Mouse (Mus musculus): Measurements from ENCODE around the gene Pdk1. TPM values are rescaled to one million over a fixed set of nuclear protein-coding genes. Genes with fewer than 3 reads are reported as not detected.
"Not testable (repeated sequence)": the region's sequence is repeated elsewhere in the genome, so short reads cannot be mapped to it uniquely, and the experiment has no call there.

The Pdk1 gene
- 50.4 and 58.7 TPM in 2 replicates for polyA plus RNA-seq (2016; fragmentation: Nextera tagmentation; extraction: Ambion mirVana)

DNA sequence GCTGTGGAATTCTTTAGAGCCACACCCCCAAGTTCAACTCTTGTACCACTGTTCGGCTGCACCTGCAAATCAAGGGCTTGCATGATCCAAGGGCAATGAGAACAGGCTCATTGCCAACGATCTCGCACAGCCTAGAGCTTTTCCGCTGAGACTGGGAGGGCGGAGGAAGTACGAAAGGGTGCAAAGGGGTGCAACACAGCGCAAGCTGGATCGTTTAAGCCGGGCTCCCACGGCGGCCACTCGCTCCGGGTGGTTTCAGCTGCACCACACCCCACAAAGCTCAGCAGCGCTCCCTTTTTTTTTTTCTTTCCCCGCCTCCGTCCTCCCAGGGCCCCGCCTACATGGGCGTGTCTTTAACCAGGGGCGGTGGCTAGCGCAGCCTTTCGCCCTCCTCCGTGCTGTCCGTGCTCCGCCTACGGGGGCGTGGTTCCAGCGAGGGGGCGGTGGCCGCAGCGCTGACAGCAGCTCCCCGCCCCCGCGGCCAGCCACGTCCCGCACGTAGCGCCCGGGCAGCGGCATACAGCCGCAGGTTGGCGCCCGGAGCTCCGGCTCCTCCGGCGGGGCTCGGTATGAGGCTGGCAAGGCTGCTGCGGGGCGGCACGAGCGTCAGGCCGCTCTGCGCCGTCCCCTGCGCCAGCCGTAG lies at the start of gene Pdk1:
Gene Pdk1 (plus strand): TSS at position 424 of the 643 bp plus-strand sequence.
- under 1% methylated on average over 55 of the region's 55 CpGs for WGBS
- peak within 1 kb of the TSS; percentile 96 for H3K27ac ChIP-seq

DNA sequence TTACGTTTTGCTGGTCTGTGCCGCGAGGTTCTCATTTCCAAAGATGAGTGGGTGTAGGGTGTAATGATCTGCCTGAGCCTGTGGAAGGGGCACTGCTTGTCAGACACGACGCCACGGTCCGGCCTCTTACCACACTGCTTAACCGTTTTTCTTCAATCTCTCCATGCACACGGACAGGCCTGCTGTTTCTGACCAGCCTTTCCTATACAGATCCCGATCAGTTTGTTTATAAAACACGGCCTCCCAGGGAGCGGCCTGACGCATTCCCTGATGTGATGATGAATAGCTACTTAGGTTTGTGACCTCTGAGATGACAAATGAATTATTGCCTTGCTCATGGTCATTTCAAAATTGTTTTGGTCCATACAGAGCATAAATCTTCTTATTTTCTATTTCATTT lies 48.9 kb upstream of the Pdk1 start:
- H3K4me3 ChIP-seq: no peak overlapping the region
- no peaks in the 10 kb centered on the region for H3K9me3 ChIP-seq
- DNase-seq (ENCODE audit: extremely low spot score, low spot score): no peak
- 85% methylated on average over 13 of the region's 13 CpGs for WGBS
- H3K27me3 ChIP-seq (ENCODE audit: poor library complexity, severe bottlenecking): no peaks in the 10 kb centered on the region
- no peak overlapping the region for H3K27ac ChIP-seq
- H3K4me1 ChIP-seq: peaks cover 16% of the 10 kb centered on the region
- H3K36me3 ChIP-seq (replicated peaks): peaks cover 72% of the 10 kb centered on the region

More for the DNA sequence above, at the start of gene Pdk1:
- peaks cover 28% of the 10 kb centered on the region for H3K4me1 ChIP-seq
- no peaks in the 10 kb centered on the region for H3K27me3 ChIP-seq (ENCODE audit: poor library complexity, severe bottlenecking)
- peak; percentile 97 for DNase-seq (ENCODE audit: extremely low spot score, low spot score)
- H3K9me3 ChIP-seq: no peaks in the 10 kb centered on the region
- H3K36me3 ChIP-seq (replicated peaks): peaks cover 9% of the 10 kb centered on the region
- H3K4me3 ChIP-seq: peak within 1 kb of the TSS; percentile 86

DNA sequence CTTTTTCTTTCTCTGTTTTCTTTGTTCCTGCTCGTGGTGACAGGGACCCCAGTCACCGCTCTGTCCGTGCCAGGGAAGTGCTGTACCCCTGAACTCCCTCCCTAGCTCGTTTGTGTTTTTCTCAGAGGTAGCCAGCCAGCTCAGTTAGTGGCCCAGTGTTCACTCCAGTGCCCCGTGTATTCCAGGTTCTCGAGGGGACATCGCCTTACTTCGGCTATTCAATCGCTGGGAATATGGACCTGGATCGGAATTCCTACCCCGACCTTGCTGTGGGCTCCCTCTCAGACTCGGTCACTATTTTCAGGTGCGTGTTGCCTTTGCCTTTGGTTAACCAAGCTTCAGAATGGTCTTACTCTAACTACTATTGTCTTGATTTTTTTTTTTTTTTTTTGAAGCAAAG lies 45.3 kb upstream of the Pdk1 start:
- 83% methylated on average over 13 of the region's 13 CpGs for WGBS
- H3K27ac ChIP-seq: no peak overlapping the region
- H3K9me3 ChIP-seq: no peaks in the 10 kb centered on the region
- peaks cover 16% of the 10 kb centered on the region for H3K4me1 ChIP-seq
- no peaks in the 10 kb centered on the region for H3K27me3 ChIP-seq (ENCODE audit: poor library complexity, severe bottlenecking)
- no peak overlapping the region for H3K4me3 ChIP-seq
- no peak for DNase-seq (ENCODE audit: extremely low spot score, low spot score)
- H3K36me3 ChIP-seq (replicated peaks): peaks cover 64% of the 10 kb centered on the region

DNA sequence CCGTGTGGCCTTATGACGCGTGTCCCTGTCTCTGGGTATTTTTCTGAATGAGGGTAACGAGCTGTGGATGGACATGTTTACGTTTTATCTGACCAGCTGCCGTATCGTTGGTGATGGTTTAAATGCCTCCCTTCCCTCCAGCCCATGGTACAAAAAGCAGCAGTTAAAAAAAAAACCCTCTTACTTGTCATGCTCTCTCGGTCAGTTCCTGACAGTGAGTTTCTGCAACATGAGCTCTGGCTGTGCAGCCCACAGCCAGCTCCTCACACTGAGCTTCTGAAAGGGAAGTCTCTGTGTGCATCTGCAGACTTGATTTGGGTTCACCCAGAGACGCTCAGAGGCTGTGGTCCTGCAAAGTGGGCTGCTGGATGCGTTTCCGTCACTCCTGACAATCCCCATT lies 44.1 kb upstream of the Pdk1 start:
- Histone ChIP-seq H3K9me3 (no peaks in the 10 kb centered on the region), H3K36me3 (replicated peaks) (peaks cover 58% of the 10 kb centered on the region), H3K4me1 (peaks cover 16% of the 10 kb centered on the region), H3K4me3 (no peak overlapping the region), H3K27ac (no peak overlapping the region), H3K27me3 (ENCODE audit: poor library complexity, severe bottlenecking) (no peaks in the 10 kb centered on the region)
- WGBS: 72% methylated on average over 11 of the region's 11 CpGs
- DNase-seq (ENCODE audit: extremely low spot score, low spot score): no peak

DNA sequence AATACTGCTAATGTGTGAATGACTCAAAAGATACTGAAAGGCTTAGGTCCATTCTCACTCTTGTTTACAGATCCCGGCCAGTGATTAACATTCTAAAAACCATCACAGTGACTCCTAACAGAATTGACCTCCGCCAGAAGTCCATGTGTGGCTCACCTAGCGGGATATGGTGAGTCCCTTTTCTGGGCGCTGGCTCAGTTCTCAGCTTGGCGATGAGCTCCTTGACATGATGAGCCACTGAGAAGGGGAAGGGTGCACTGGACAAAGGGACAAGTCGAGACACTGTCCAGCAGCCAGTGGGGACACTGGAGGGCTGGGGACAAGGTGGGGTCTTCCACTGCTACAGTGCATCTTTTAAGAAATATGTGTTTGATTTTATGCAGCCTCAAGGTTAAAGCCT lies 39.4 kb upstream of the Pdk1 start:
- whole genome bisulfite sequencing: 85% methylated on average over 6 of the region's 6 CpGs
- H3K4me1 ChIP-seq: peaks cover 10% of the 10 kb centered on the region
- H3K27me3 ChIP-seq (ENCODE audit: poor library complexity, severe bottlenecking): no peaks in the 10 kb centered on the region
- no peak overlapping the region for H3K27ac ChIP-seq
- DNase-seq (ENCODE audit: extremely low spot score, low spot score): no peak
- H3K4me3 ChIP-seq: no peak overlapping the region
- no peaks in the 10 kb centered on the region for H3K9me3 ChIP-seq
- H3K36me3 ChIP-seq (replicated peaks): peaks cover 52% of the 10 kb centered on the region

DNA sequence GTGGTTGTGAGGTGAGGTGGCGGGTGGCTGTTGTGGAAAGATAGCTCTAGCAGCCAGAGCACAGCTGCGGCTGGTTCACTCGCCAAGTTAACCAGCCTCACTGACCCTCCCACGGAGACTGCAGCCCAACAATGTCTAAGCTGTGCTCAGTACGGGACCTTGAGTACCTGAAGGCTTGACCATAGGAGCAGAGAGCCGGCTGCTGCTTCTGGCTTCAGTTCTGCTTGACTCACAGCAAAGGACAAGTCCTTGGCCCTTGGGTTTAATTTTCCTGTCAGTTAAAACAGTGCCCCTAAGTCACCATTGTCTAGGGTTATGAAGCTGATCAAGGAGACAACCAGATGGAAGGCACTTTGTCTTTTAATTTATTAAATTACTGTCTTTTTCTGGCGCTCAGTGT lies 38.7 kb upstream of the Pdk1 start:
- no peak overlapping the region for H3K4me3 ChIP-seq
- peaks cover 54% of the 10 kb centered on the region for H3K36me3 ChIP-seq (replicated peaks)
- H3K4me1 ChIP-seq: peaks cover 6% of the 10 kb centered on the region
- no peak overlapping the region for H3K27ac ChIP-seq
- 84% methylated on average over 7 of the region's 7 CpGs for WGBS
- no peaks in the 10 kb centered on the region for H3K9me3 ChIP-seq
- no peaks in the 10 kb centered on the region for H3K27me3 ChIP-seq (ENCODE audit: poor library complexity, severe bottlenecking)
- no peak for DNase-seq (ENCODE audit: extremely low spot score, low spot score)

DNA sequence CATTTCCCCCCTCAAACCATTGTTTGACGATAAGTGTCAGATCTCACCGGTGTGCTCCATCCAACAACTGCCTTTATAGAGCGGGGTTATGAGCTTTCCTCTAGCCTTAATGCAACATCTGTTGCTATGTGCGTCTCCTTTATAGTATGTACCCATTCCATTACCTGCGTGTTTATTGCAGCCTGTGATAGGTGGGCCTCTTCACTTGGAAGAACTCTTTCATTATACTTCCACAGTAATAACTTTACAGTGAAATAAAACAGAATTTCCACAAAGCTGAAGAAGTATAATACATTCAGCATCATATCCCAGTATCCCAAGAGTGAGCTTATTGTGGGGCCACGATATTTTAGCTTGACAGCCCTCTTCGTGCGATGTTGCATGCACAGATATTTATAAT lies 37.5 kb upstream of the Pdk1 start:
- Histone ChIP-seq H3K36me3 (replicated peaks) (peaks cover 63% of the 10 kb centered on the region), H3K27me3 (ENCODE audit: poor library complexity, severe bottlenecking) (no peaks in the 10 kb centered on the region), H3K27ac (no peak overlapping the region), H3K4me3 (no peak overlapping the region), H3K4me1 (peaks cover 6% of the 10 kb centered on the region), H3K9me3 (no peaks in the 10 kb centered on the region)
- 88% methylated on average over 8 of the region's 8 CpGs for WGBS
- DNase-seq (ENCODE audit: extremely low spot score, low spot score): no peak

DNA sequence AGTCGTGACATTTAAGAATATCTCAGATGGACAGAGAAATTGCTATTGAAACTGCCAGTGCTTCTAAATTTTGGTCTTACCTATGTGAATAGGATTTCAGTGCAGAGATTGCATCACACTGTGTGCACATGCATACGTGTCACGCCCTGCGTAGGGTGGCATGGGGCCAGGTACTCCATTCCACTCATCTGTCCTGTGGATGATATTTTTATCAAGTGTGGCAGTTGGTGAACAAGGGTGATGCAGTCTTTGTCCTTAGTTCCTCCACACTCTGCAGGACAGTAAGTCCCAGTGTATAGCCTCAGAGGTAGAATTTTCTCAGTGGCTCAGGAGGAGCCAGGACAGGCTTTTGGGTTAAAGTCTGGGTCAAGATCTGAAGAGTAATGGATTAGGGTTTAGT lies 36.8 kb upstream of the Pdk1 start:
- Histone ChIP-seq H3K27ac (no peak overlapping the region), H3K4me3 (no peak overlapping the region)
- DNase-seq (ENCODE audit: extremely low spot score, low spot score): no peak

DNA sequence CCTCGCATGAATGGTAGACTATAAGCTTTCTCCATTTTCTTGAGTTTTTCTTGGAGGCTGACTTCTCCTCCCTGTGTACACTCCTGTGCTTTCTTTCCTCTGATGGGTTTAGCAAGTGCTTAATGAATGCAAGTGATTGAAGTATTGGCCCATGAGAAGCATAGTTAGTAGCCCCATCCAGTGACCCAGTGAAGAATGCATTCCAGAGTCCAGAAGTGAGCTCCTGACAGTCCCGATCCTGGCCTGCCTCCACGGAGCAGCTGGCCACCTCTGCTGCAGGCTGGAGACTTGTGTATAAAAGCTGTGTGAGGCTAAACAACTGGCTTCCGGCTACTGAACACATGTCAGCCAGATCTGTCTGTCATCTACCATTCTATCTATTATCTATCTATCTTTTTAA lies 35.8 kb upstream of the Pdk1 start:
- Histone ChIP-seq H3K27ac (no peak overlapping the region), H3K9me3 (no peaks in the 10 kb centered on the region), H3K4me3 (no peak overlapping the region), H3K4me1 (peaks cover 6% of the 10 kb centered on the region), H3K27me3 (ENCODE audit: poor library complexity, severe bottlenecking) (no peaks in the 10 kb centered on the region), H3K36me3 (replicated peaks) (peaks cover 69% of the 10 kb centered on the region)
- 75% methylated on average over 4 of the region's 4 CpGs for WGBS
- no peak for DNase-seq (ENCODE audit: extremely low spot score, low spot score)

More for the DNA sequence above, 36.8 kb upstream of the Pdk1 start:
- H3K36me3 ChIP-seq (replicated peaks): peaks cover 65% of the 10 kb centered on the region
- WGBS: 91% methylated on average over 4 of the region's 4 CpGs
- peaks cover 6% of the 10 kb centered on the region for H3K4me1 ChIP-seq
- H3K27me3 ChIP-seq (ENCODE audit: poor library complexity, severe bottlenecking): no peaks in the 10 kb centered on the region
- no peaks in the 10 kb centered on the region for H3K9me3 ChIP-seq

DNA sequence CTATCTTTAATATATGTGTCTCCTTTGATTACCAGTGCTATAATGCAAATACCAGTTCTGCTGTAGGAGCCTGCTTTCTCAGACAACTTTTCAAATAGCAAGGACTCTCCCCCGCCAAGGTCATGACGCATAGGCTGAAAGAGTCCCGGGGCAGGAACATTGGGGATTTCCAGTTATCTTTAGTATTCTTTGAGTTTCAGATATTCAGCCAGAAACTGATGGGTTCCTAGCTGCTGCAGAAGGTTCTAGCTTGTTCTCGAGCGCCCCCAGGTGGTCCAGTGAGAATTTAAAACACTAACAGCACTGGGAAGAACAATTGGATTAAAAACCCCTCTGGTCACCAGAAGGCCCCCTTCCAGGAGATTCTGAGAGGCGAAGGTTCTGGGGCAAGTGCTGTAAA lies 35.2 kb upstream of the Pdk1 start:
- Histone ChIP-seq H3K9me3 (no peaks in the 10 kb centered on the region), H3K4me3 (no peak overlapping the region), H3K4me1 (peaks cover 6% of the 10 kb centered on the region), H3K27me3 (ENCODE audit: poor library complexity, severe bottlenecking) (no peaks in the 10 kb centered on the region), H3K27ac (no peak overlapping the region), H3K36me3 (replicated peaks) (peaks cover 74% of the 10 kb centered on the region)
- DNase-seq (ENCODE audit: extremely low spot score, low spot score): peak; percentile 62
- 47% methylated on average over 6 of the region's 6 CpGs for WGBS

DNA sequence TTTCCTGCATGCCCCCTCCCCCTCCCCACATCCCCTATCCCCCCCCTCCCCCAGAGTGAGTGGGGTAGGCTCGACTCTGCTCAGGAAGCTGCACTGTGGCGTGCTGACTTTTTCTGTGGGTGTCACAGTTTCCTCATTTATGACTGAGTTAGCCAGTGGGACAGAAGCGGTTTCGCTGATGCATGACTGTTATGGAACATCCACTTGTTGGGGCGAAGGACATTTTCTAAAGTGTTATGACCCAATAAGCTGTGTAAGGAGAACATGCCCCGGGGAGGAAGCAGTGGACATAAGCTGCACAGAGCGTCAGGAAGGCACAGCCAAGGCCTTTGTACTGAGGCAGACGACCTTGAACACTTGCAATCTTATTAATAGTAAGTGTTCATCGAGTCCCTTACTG lies 29.7 kb upstream of the Pdk1 start:
- Histone ChIP-seq H3K36me3 (replicated peaks) (peaks cover 99% of the 10 kb centered on the region), H3K9me3 (no peaks in the 10 kb centered on the region), H3K27me3 (ENCODE audit: poor library complexity, severe bottlenecking) (no peaks in the 10 kb centered on the region), H3K27ac (no peak overlapping the region), H3K4me1 (no peaks in the 10 kb centered on the region; the same call in 1 of the 2 replicates), H3K4me3 (no peak overlapping the region)
- WGBS: 88% methylated on average over 9 of the region's 9 CpGs
- no peak for DNase-seq (ENCODE audit: extremely low spot score, low spot score)

DNA sequence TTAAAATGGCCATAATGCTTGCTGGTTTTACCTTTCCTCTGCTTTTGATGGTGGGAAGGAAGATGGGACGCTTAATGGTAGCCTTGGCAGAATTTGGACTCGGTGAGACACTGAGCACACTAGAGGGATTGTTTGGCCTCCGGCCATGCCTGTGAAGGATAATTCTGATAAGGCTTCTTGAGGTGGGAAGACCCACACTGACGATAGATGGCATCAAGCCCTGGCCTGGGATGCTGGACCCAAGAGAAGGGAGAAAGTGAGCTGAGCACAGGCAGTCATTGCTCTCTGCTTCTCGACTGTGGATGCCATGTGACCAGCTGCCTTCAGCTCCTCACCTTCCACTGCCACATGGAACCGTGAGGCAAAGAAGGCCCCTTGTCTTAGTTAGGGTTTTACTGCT lies 28.1 kb upstream of the Pdk1 start:
- Histone ChIP-seq H3K27ac (no peak overlapping the region), H3K27me3 (ENCODE audit: poor library complexity, severe bottlenecking) (no peaks in the 10 kb centered on the region), H3K9me3 (no peaks in the 10 kb centered on the region), H3K36me3 (replicated peaks) (peaks cover 99% of the 10 kb centered on the region), H3K4me1 (no peaks in the 10 kb centered on the region; the same call in 1 of the 2 replicates), H3K4me3 (no peak overlapping the region)
- DNase-seq (ENCODE audit: extremely low spot score, low spot score): no peak
- 92% methylated on average over 6 of the region's 6 CpGs for WGBS

DNA sequence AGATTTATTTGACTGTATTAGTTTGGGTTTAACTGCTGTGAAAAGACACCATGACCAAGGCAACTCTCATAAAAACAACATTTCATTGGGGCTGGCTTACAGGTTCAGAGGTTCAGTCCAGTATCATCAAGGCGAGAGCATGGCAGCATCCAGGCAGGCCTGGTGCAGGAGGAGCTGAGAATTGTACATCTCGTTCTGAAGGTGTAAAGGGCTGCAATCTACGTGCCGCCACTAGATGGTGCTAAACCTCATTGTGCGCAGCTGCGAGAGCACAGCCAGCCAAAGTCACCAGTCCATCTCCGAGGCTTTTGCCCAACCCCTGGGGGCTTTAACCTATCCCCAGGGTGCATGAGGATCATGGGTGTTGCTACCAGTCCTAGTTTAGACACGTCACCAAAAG lies 20.9 kb upstream of the Pdk1 start:
- H3K27me3 ChIP-seq (ENCODE audit: poor library complexity, severe bottlenecking); H3K4me1 ChIP-seq; H3K27ac ChIP-seq; H3K4me3 ChIP-seq; H3K9me3 ChIP-seq: not testable (repeated sequence)
- WGBS: 5% methylated on average over 6 of the region's 8 CpGs
- DNase-seq (ENCODE audit: extremely low spot score, low spot score): peak; percentile 37
- peaks cover 67% of the 10 kb centered on the region for H3K36me3 ChIP-seq (replicated peaks)

DNA sequence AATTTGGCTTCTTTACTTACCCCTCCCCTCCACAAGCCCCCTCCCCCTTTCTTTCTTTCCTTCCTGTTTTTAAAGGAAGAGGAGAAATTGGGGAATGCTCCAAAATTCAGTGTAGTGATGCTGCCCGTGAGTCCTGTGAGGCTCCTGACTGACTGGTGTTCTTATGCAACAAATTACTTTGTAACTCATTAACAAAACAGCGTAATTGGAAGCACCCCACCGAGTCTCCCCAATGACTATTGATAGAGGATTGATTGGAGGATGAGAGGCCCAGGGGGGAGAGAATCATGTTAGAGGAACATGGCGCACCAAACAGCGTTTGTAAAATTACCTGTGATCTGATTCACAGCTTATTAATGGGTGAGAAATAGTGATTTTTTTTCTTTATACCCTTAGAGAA lies 17.9 kb upstream of the Pdk1 start:
- Histone ChIP-seq H3K27me3 (ENCODE audit: poor library complexity, severe bottlenecking) (no peaks in the 10 kb centered on the region), H3K4me3 (no peak overlapping the region), H3K4me1 (peaks cover 3% of the 10 kb centered on the region; the same call in 1 of the 2 replicates), H3K36me3 (replicated peaks) (peaks cover 44% of the 10 kb centered on the region), H3K27ac (no peak overlapping the region), H3K9me3 (no peaks in the 10 kb centered on the region)
- no peak for DNase-seq (ENCODE audit: extremely low spot score, low spot score)
- WGBS: 59% methylated on average over 5 of the region's 5 CpGs

All from forebrain, embryonic 10.5 days (tissue).